Comparison of ENCODE assay signal across 16 mouse cellular contexts in the genomic region with DNA sequence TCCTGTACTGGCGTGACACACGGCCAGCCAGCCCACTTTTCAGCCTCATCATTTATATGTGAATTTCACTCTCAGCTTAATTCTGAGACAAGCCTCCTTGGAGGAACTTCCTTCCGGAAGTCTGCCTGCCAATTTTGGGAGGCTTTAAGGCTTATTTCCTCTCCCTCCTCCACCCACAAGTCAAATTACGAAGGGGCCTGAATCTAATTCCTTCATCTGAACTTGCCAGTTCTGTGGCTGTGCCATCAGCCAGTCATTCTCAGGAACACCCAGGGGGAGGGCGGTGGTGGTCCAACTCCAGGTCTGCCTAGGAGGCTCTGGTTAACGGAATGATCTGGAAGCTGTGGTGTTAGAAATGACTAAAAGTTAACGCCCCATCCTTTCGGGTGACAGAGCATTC.
A peak's percentile ranks its signal among the peaks of the same experiment; 100 is the strongest.
DNase-seq lines count a peak whose midpoint lies in the region; ATAC-seq lines count a peak whose summit lies in the region.
"Had no signal": no experiment of that assay in that cellular context is flagged by ENCODE, and none has a peak within 500 bp of the region (broad histone marks: within the 10 kb centered on the region; RNA-seq: fewer than 3 reads in every experiment).

No protein-coding gene starts in this region.

- intact Hi-C loops in heart, postnatal 14 days (cut with DNase I), result loop anchor here (2.0 to 10.0 kb wide), 2 partner anchors 646 to 1076 kb away; no protein-coding TSS in a partner anchor

- peaks cover 34% of the 10 kb centered on the region for H3K4me1 ChIP-seq in embryonic facial prominence, embryonic 13.5 days

- H3K36me3 ChIP-seq in embryonic facial prominence, embryonic 13.5 days, result no peaks in the 10 kb centered on the region
- H3K36me3 ChIP-seq: heart, embryonic 15.5 days; hindbrain, embryonic 13.5 days; intestine, embryonic 15.5 days; neural tube, embryonic 12.5 days had no signal

- H3K4me3 ChIP-seq in embryonic facial prominence, embryonic 13.5 days, result no peak overlapping the region
- H3K4me3 ChIP-seq: erythroblast, embryonic 14.5 days; heart, embryonic 15.5 days; hindbrain, embryonic 13.5 days; intestine, embryonic 15.5 days; neural tube, embryonic 12.5 days had no signal

- ATAC-seq in embryonic facial prominence, embryonic 13.5 days (ENCODE audit: insufficient number of reproducible peaks, insufficient read depth, low FRiP score, low TSS enrichment, low read depth), result no peak
- ATAC-seq: intestine, embryonic 15.5 days had no signal

- H3K9me3 ChIP-seq in embryonic facial prominence, embryonic 13.5 days, result no peaks in the 10 kb centered on the region
- H3K9me3 ChIP-seq: heart, embryonic 15.5 days; hindbrain, embryonic 13.5 days; intestine, embryonic 15.5 days; neural tube, embryonic 12.5 days had no signal

- no peak overlapping the region for H3K4me2 ChIP-seq in embryonic facial prominence, embryonic 13.5 days
- H3K4me2 ChIP-seq: intestine, embryonic 15.5 days; midbrain, embryonic 11.5 days; neural tube, embryonic 12.5 days had no signal

- 0 out of 2 replicates have a peak overlapping the region, but pooled peaks have one; percentile 6 for H3K9ac ChIP-seq in embryonic facial prominence, embryonic 13.5 days
- H3K9ac ChIP-seq: heart, embryonic 15.5 days; hindbrain, embryonic 13.5 days; intestine, embryonic 15.5 days; liver, embryonic 14.5 days; neural tube, embryonic 12.5 days had no signal

- no peak overlapping the region for H3K27ac ChIP-seq in embryonic facial prominence, embryonic 13.5 days
- H3K27ac ChIP-seq: heart, embryonic 15.5 days; hindbrain, embryonic 13.5 days; intestine, embryonic 15.5 days; liver, embryonic 14.5 days; neural tube, embryonic 12.5 days had no signal

- WGBS in embryonic facial prominence, embryonic 13.5 days, result 54% methylated on average over 8 of the region's 8 CpGs

- DNase-seq in heart, adult 18-20 months, result peak; percentile 25 to 27
- DNase-seq in heart, postnatal 14 days, result no peak
- DNase-seq in kidney, postnatal 14 days, result peak; percentile 40
- no peak for DNase-seq in kidney, adult 18-20 months
- peak; percentile 60 for DNase-seq in brain, adult 2 months (ENCODE audit: low read depth, low spot score)
- no peak for DNase-seq in cerebellum, adult 11 months
- DNase-seq: gastrocnemius, postnatal 25 days had no signal

- no peaks in the 10 kb centered on the region for H3K27me3 ChIP-seq in embryonic facial prominence, embryonic 13.5 days
- H3K27me3 ChIP-seq: heart, embryonic 15.5 days; intestine, embryonic 15.5 days; neural tube, embryonic 12.5 days; Patski had no signal

Comparison
In these comparisons a context has a peak if more than half of its experiments do, and no peak if none do; other contexts are left out.
1. DNase-seq: peak in heart, adult 18-20 months (2 of 2), kidney, postnatal 14 days (single experiment) and brain, adult 2 months (single experiment); none in heart, postnatal 14 days (0 of 2), kidney, adult 18-20 months (single experiment) and cerebellum, adult 11 months (single experiment).